Mouse (Mus musculus) kidney, postnatal 0 days (tissue): Measurements from ENCODE around the gene Fstl5. TPM values are rescaled to one million over a fixed set of nuclear protein-coding genes. Genes with fewer than 3 reads are reported as not detected.
"Not testable (repeated sequence)": the region's sequence is repeated elsewhere in the genome, so short reads cannot be mapped to it uniquely, and the experiment has no call there.

Source experiments
- ATAC-seq: fragments of 200-750 bp; cut with Nextera tagmentation; replicated peaks from 2 replicates; pipeline ENCODE4 v1.8.0; 2017; ENCODE audit warnings: low read depth, moderate number of reproducible peaks, moderate TSS enrichment, moderate library complexity; ENCODE audit not compliant: low FRiP score
- DNase-seq: peaks from one replicate; pipeline ENCODE4 v3.0.0-alpha.2; 2016; ENCODE audit warnings: low spot score
- H3K27ac ChIP-seq: fragments of 300-500 bp; sonication (generic); 2 replicates; pipeline ENCODE4 v1.5.1; 2014; ENCODE audit warnings: mild to moderate bottlenecking
- H3K27me3 ChIP-seq: fragments of 300-500 bp; sonication (generic); 2 replicates; pipeline ENCODE4 v1.6.1; 2014; ENCODE audit warnings: low read length, mixed read lengths; ENCODE audit not compliant: insufficient read depth
- H3K36me3 ChIP-seq: fragments of 300-500 bp; sonication (generic); 2 replicates; pipeline ENCODE4 v1.6.1; 2014; ENCODE audit warnings: low read length, mixed read lengths; ENCODE audit not compliant: insufficient read depth
- H3K4me1 ChIP-seq: fragments of 300-500 bp; sonication (generic); replicated peaks from 2 replicates; pipeline ENCODE4 v1.6.1; 2014; ENCODE audit warnings: antibody characterized with exemption, low read length, mixed read lengths; ENCODE audit not compliant: insufficient read depth
- H3K4me2 ChIP-seq: fragments of 300-500 bp; sonication (generic); 2 replicates; pipeline ENCODE4 v1.6.1; 2014; ENCODE audit warnings: mild to moderate bottlenecking, low read length, moderate library complexity, mixed read lengths
- H3K4me3 ChIP-seq: fragments of 300-500 bp; sonication (generic); replicated peaks from 2 replicates; pipeline ENCODE4 v1.5.1; 2014; ENCODE audit warnings: low read depth, low read length
- H3K9ac ChIP-seq: fragments of 300-500 bp; sonication (generic); 2 replicates; pipeline ENCODE4 v1.6.1; 2014; ENCODE audit warnings: low read depth, low read length
- H3K9me3 ChIP-seq: fragments of 300-500 bp; sonication (generic); replicated peaks from 2 replicates; pipeline ENCODE4 v1.6.1; 2016; ENCODE audit warnings: low read length, inconsistent platforms, mixed read lengths
- CTCF ChIP-seq: IDR thresholded peaks from 2 replicates; pipeline ENCODE4 v1.5.1; 2016; ENCODE audit warnings: antibody characterized with exemption, low read depth, mild to moderate bottlenecking, moderate library complexity
- WGBS: fragments of 180-500 bp; shearing (Covaris S2); extraction: QIAGEN DNeasy Blood & Tissue Kit; methylation state at CpG from one replicate; pipeline ENCODE4 v1.1.7; 2014; 5-methylcytosine and 5-hydroxymethylcytosine counted together
- polyA plus RNA-seq: library from polyadenylated mRNA; unstranded; fragments of >200 nt; fragmentation: Nextera tagmentation; extraction: Ambion mirVana; gene quantifications from 2 replicates; pipeline ENCODE4 v1.2.1, GENCODE M21; 2015

Gene Fstl5
- polyA plus RNA-seq, 1 experiment from 2014 or later, result not detected

GRCm38 (mm10) chr3:76468147-76468546 lies 394.1 kb downstream of the Fstl5 start:
- Histone ChIP-seq H3K4me2 (no peak overlapping the region), H3K27ac (no peak overlapping the region), H3K4me1 (no peaks in the 10 kb centered on the region), H3K9me3 (no peaks in the 10 kb centered on the region), H3K9ac (no peak overlapping the region), H3K4me3 (no peak overlapping the region), H3K27me3 (no peaks in the 10 kb centered on the region), H3K36me3 (no peaks in the 10 kb centered on the region)
- 59% methylated on average over 1 of the region's 1 CpGs for WGBS
- no peak for TF ChIP-seq CTCF
- no peak for ATAC-seq
- no peak for DNase-seq

DNA sequence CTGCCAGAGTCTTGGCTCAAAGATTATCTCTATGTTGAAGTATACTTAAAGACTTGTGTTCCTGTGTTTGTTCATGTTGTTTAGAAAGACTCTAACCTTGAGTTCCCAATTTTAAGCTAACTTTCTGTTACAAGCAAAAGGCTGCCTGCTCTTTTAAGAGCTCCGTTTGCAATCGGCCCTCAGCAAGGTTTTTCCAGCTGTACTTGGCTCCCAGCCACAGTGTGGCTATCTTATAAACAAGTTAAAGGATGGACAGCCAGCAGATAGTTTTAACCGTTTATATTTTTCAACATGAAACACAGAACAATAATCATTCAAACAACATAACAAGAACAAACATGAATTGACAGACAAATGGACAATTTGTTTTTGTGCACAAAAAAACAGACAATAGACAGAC lies 433.8 kb downstream of the Fstl5 start:
- H3K27me3 ChIP-seq, H3K36me3 ChIP-seq, H3K9me3 ChIP-seq, ATAC-seq, H3K9ac ChIP-seq, H3K4me3 ChIP-seq, DNase-seq, H3K4me1 ChIP-seq, H3K27ac ChIP-seq, H3K4me2 ChIP-seq: not testable (repeated sequence)
- 71% methylated on average over 3 of the region's 3 CpGs for WGBS

DNA sequence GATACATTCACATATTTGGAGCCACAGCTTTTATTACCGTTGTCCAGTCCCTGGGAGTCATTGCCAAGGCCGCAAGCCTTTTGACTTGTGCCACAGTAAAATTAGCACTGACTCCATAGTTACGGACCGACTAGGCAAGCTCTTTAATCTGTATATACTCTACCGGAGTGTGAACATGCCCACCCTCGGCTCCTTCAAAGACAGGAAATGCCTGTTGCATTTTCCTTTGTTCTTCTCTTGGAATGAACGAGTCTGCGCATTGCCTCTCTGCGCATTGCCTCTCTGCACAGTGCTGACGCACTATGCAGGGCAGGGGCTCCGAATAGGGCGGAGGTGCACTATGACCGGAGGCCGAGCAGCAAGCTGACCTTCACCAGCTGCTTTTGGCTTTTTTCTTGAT lies 434.7 kb downstream of the Fstl5 start:
- Histone ChIP-seq H3K36me3 (no peaks in the 10 kb centered on the region), H3K27me3 (no peaks in the 10 kb centered on the region), H3K9ac (no peak overlapping the region), H3K4me2 (no peak overlapping the region), H3K4me1 (no peaks in the 10 kb centered on the region), H3K27ac (no peak overlapping the region), H3K4me3 (no peak overlapping the region), H3K9me3 (no peaks in the 10 kb centered on the region)
- ATAC-seq (no peak), DNase-seq (no peak)
- 91% methylated on average over 14 of the region's 14 CpGs for WGBS
- TF ChIP-seq CTCF, result no peak

DNA sequence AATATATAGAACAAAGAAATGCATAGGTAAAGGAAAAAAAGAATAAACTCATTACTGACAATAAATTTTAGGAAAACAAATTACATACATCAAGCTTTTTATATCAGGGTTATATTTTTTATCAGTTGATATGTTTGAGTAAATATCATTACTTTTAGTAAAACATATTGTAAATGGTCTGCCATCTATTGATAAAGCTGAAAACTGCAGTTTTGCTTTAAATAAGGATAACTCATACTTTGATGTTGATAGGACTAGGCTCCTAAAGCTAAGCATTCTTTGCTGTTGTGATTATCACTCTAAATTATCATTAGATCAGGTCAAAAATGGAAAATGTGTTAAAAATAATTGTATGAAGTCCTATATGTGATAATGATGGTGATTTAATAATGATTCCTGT lies 493.3 kb downstream of the Fstl5 start:
- no peaks in the 10 kb centered on the region for H3K27me3 ChIP-seq
- TF ChIP-seq CTCF, result no peak; the same call in 1 of the 2 replicates
- H3K9me3 ChIP-seq, result no peaks in the 10 kb centered on the region
- H3K27ac ChIP-seq, result no peak overlapping the region
- no peak overlapping the region for H3K9ac ChIP-seq
- no peaks in the 10 kb centered on the region for H3K4me1 ChIP-seq
- no peaks in the 10 kb centered on the region for H3K36me3 ChIP-seq
- no peak for ATAC-seq
- no peak for DNase-seq
- H3K4me3 ChIP-seq, result no peak overlapping the region
- no peak overlapping the region for H3K4me2 ChIP-seq

DNA sequence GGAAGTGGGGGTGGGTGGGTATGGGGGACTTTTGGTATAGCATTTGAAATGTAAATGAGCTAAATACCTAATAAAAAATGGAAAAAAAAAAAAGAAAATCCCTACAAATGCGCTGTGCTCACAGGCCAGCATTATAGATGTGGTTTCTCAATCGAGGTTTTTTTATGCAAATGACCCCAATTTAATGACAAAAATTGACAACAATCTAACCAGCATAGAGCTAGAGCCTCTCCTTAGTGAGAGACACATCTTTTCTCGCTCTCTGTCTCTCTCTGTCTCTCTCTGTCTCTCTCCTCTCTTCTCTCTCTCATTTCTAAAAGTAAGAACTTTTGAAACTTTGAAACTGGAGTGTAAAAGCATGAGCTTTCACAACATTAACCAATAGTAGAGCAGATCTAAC lies 498.4 kb downstream of the Fstl5 start:
- no peak for TF ChIP-seq CTCF
- H3K27ac ChIP-seq, result no peak overlapping the region
- H3K27me3 ChIP-seq, result no peaks in the 10 kb centered on the region
- H3K9ac ChIP-seq, result no peak overlapping the region
- no peaks in the 10 kb centered on the region for H3K9me3 ChIP-seq
- no peak overlapping the region for H3K4me2 ChIP-seq
- DNase-seq, result no peak
- 70% methylated on average over 3 of the region's 3 CpGs for WGBS
- no peak for ATAC-seq
- H3K4me3 ChIP-seq, result no peak overlapping the region
- H3K4me1 ChIP-seq, result no peaks in the 10 kb centered on the region
- H3K36me3 ChIP-seq, result no peaks in the 10 kb centered on the region

- Histone ChIP-seq H3K36me3 (no peaks in the 10 kb centered on the region), H3K27me3 (no peaks in the 10 kb centered on the region), H3K9me3 (no peaks in the 10 kb centered on the region), H3K27ac (no peak overlapping the region), H3K9ac (no peak overlapping the region), H3K4me1 (no peaks in the 10 kb centered on the region), H3K4me2 (no peak overlapping the region), H3K4me3 (no peak overlapping the region)
- TF ChIP-seq CTCF, result no peak
- DNase-seq (no peak), ATAC-seq (no peak)
- 76% methylated on average over 3 of the region's 3 CpGs for WGBS
Observed at GRCm38 (mm10) chr3:76572920-76573541, 499.0 kb downstream of the Fstl5 start.

DNA sequence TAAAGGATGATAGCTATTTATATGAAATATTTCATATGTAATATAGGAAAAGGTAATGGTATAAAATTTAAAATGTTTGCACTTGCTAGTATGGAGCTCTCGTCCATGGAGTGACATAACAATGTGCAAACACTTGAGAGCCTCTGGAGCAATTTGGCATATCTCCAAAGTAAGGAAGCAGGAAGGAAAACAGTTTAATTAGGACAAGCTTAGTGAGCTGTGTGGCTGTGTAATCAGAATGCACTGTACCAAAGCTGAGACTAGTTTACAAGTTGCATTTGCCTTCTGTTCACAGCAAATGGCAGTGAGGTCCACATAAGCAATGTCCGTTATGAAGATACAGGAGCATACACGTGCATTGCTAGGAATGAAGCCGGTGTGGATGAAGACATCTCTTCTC lies 519.1 kb downstream of the Fstl5 start:
- Histone ChIP-seq H3K9me3 (no peaks in the 10 kb centered on the region), H3K36me3 (no peaks in the 10 kb centered on the region), H3K4me2 (no peak overlapping the region), H3K9ac (no peak overlapping the region), H3K27ac (no peak overlapping the region), H3K27me3 (no peaks in the 10 kb centered on the region), H3K4me3 (no peak overlapping the region), H3K4me1 (no peaks in the 10 kb centered on the region)
- DNase-seq (peak; percentile 2), ATAC-seq (no peak)
- 59% methylated on average over 4 of the region's 4 CpGs for WGBS
- TF ChIP-seq CTCF, result no peak
